Mouse (Mus musculus) T-cell, adult 2 months (primary cell): ENCODE data around the gene Parp16.
"Not testable (repeated sequence)": the region's sequence is repeated elsewhere in the genome, so short reads cannot be mapped to it uniquely, and the experiment has no call there.

Experiments used
- DNase-seq: peaks from one replicate; pipeline ENCODE4 v3.0.0; 2022; ENCODE audit warnings: low spot score

Gene Parp16

DNA sequence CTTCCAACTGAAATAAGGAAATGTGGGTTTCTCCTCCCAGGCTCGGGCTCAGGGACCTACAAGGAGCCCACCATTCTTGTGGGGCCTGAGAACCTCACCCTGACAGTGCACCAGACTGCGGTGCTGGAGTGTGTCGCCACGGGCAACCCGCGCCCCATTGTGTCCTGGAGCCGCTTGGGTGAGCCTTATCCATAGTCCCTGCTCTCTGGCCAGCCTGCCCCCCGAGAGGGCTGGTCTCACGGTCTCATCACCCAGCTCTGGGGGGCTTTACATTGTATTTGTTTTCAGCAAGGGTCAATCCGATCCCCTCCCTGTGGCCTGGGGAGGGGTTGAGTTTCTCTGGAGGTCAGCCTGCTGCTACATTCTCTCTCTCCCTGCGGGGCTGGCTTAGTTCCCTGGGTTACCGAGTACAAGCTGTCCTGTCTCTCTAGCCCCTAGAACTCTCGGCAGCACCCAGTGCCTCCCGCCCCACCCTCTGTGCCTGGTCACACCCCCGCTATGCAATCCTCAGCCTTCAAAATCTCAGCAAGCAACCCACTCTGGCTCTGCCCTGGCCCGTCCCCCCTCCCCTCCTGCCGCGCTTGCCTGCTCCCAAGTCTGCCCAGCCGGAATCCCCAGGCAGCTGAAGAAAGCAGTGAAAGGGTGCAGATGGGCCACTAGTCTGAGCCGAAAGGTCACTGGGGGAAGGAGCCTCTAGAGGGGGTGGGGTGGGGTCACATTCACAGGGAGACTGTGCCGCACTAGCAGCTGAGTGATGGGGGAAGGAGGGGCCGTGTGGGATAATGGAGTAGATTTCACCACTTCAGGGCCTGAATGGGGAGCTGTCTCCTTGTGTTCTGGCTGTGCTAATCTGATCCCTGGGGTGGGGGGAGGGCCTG lies 16.6 kb upstream of the Parp16 start:
- DNase-seq: no peak

DNA sequence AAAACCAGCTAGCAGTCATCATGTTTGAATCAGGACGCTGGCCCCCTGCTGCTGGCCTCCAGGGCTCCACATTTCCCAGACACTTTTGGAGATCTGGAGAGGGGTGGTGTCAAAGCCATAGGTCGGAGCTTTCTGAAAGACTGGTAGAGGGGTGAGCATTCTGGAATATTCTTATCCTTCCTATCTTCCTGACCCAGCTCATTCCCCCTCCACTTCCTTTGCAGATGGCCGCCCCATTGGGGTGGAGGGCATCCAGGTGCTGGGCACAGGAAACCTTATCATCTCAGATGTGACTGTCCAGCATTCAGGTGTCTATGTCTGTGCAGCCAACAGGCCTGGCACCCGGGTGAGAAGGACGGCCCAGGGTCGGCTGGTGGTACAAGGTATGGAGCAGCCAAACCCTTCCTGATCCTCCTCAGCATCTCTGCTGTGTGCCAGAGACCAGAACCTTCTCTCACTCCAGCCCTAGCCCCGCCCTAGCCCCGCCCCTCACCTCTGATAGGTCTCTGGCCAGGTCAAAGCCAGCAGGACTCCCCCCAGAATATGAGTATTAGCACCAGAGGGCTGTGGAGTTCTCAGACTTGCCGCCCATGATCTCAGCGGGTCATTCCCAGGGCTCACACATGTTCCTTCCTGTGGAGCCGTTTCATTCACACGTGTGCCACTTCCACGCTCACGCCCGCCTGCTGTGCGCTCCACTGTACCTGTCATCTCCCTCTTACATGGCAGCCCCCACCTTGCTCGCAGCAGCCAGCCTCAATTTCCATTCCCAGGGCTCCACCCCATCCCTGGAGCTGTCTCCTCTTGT lies 15.1 kb upstream of the Parp16 start:
- no peak for DNase-seq

DNA sequence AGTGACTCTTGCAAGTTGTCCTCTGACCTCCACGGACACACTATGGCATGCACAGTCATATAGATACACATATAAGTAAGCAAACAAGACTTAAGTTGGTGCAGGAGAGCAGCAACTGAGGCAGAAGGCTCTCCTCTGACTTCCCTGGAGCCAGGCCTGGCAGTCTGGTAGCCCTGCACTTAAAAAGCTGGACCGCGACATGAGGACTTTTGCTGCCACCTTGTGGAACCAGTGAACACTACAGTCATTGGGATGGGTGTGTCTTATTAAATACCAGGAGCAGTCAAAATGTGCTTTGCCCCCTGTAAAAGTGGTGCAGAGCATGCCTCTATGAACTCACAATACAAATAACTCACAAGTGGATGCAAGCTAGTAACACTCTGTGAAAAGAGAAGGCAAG lies 6.6 kb upstream of the Parp16 start:
- peak; percentile 72 for DNase-seq

DNA sequence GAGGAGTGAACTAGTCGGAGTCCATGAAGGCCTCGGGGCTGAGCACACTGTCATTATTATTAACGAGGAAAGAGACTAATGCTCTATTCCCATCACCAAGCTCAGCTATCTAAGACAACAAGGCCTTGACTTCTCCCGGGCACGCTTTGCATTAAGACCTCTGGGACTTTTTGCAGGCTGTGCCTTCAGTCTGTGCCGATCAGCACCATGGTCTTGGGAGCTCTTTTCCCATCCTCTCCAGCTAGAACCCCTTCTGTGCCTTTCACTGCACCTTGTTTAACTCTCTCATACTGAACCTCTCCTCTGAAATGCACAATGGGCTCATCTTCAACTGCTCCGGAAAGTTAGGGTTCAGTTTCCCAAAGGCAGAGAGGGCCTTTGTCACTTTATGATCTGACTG lies 4.8 kb upstream of the Parp16 start:
- no peak for DNase-seq

DNA sequence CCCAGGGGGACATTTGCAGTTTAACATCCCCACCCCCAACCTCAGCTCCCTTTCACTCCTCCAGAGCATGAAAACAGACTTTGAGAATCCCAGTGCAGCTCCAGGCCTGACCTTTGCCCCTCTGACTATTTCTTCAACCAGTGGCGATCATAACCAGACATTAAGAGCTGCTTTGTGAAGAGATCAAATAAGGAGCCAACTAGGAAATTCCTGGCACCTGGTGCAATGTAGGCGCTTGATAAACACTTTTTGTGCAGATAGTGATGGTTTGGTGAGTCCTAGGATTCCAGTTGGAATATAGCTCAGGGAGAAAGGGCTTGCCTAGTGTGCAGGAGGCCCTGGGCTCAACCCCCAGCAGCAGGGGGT lies 3.8 kb upstream of the Parp16 start:
- no peak for DNase-seq

DNA sequence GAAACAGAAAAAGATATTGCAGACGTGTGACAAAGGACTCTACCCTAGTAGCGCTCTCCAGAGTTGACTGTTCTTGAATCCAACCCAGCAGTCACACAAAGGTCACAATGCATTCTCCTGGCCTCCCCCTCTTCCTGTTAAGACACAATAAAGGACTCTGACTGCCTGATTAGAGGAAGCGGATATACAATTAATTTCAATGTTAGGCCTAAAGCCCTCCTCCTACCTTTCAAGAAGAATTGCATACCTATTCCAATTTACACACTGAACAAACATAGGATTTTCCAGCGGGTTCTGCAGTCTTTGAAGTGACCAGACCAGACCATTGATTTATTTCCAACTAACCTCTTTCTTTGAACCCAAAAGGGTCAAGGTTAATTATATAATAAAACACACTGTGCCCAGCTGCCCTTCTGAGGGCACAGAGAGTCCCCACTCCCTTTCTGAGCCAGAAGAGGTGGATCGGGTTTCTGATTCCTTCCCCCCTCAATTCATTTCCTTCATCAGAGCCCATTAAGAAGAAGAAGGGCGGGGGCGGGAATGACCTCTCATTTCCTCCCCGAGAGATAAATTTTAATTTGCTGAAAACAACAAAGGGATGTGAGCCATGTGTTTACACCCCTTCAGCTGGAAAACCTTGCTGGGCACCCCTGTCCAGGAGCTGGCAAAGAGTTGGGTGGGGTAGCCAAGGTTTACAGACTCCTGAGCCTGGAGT lies 3.2 kb upstream of the Parp16 start:
- no peak for DNase-seq

DNA sequence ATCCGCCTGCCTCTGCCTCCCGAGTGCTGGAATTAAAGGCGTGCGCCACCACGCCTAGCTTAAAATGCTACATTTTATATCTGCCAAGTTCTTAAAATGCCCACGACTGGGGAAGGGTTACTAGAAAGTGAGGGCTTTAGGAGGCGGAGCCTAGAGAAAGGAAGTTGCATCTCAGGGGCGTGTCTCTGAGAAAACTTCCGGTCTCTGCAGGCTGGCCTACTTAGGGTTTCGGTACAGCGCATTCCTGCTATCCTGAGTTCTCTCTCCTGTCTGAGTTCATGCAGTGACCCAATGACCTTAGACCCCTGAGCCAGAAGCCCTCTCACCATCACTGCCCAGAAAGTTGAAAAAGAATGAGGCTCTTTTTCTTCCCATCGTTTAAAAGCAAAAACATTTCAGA lies 1.9 kb upstream of the Parp16 start:
- peak; percentile 14 for DNase-seq

DNA sequence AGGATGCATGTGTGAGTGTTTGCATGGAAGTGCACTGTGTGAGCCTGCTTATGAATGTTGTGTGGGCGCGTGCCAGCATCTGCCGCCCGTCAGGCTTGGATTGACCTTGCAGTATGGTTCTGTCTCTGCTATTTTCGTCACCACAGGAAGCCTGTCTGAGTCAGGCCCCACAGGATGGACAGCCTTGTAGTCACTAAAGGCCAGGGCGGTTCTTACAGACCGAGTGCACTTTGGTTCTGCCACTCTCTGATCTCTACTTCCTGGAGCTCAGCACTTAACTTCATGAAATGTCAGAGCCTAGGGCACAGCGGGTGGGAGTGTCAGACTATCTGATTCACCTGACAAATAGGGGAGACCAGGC lies 448 bp downstream of the Parp16 start:
- DNase-seq: peak; percentile 43

DNA sequence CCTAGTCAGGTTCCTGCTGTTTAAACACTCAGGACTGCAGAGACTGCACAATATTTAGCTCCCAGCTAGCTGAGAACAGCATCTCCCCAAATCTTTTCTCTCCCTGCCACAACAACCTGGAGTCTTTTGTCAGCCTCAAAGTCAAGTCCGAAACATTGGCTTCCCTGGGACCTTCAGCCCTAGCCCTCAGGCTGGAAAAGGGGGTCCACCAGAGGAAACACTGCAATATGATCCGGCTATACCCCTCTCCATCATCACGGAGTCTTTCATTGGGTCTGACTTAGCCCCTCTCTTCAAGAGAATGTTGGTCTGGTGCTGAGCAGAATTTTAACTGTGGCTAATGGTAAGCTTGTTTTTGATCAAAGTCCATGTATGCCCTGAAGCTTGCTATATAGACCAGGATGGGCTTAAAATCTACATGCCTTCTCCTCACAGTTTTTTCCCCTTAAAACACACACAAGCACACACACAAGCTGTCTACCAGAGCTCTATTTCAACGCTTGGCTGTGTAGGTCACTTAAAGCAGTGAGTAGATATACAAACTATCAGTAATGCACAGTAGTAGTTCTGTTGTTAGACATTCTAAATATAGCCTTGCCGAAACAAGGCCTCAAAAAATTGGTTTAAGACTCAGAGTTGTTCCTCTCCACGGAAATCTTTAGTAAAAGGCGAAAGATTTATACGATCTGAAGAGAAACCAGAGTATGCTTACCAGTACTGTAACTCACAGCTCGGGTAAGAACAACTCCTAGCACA lies 1.0 kb downstream of the Parp16 start:
- no peak for DNase-seq

DNA sequence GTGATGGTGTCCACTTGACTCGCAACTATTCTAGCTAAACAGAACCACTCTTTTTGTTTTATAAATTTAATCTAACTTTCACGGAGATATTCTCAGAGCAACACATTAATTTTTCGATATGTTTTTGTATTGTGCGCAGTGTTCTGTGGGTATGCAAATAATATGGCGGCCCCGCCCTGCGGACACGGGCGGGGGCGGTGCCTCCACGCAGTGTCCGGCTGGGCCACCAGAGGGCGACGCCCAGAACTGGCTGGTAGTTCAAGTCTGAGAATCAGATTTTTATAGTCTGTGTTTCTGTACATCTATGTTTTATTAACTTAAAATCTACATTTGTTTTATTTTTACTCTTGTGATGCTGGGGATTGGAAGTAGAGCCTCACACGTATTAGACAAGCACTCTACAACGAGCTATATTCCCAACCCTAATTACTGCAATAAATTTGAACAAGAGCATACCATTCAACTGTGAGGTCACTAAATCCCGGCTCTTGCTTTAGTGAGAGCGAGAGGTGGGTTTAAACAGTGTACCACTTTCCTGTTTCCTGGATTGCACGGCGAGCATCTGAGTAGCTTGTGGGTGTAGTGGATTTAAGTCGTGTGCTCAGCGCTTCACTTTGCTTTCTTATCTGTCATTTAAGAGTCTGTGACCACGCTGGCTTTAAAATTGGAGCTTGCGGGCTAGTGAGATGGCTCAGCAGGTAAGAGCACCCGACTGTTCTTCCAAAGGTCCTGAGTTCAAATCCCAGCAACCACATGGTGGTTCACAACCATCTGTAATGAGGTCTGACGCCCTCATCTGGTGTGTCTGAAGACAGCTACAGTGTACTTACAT lies 1.8 kb downstream of the Parp16 start:
- DNase-seq: peak; percentile 92

DNA sequence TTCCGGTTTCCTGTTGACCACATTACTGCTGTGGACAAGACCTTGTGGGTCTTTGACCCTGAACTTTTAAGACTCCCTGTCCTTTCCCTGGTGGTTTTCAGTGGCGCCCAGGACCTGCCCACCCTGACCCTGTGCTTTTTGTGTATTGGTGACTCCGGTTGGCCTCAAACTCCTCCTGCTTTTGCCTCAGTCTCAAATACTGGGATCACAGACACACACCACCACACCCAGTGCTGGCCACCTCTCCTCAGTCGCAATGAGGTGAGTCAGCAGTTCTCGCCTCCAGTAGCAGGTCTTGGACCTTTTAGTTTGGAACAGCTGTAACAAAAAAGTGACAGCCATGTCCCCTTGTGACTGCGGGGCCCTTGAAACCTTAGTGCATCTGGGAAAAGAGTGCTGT lies 2.7 kb downstream of the Parp16 start:
- no peak for DNase-seq

DNA sequence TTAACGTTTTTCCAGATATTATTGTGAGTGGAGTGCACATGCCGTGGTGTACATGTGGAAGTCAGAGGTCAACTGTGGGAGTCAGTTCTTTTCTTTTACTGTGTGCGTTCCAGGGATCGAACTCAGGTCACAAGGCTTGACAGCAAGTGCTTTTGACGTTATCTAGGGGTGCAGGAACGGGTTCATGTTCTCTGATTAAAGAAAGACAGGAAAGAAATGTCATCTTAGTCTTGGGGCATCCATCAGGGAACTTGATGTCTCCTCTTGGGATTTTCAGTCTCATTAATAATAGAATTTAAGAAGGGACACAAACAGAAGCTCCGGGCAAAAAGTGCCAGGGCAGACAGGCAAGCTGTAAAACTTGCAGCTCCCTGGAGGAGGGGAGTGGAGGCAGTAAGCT lies 4.6 kb downstream of the Parp16 start:
- no peak for DNase-seq

DNA sequence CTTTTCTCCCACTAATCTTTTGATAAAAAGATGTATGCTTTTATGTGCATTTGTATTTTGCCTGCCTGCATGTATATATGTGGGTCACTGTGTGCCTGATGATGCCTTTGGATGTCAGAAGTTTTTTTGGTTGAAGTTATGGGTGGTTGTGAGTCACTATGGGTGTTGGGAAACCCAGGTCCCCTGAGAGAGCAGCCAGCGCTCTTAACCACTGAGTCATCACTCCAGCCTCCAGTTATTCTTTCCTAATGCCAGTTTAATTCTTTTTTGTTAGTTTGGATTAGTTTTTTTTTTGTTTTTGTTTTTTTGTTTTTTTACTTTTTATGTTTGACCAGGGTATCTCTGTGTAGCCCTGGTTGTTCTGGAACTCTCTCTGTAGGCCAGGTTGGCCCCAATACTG lies 5.5 kb downstream of the Parp16 start:
- no peak for DNase-seq

DNA sequence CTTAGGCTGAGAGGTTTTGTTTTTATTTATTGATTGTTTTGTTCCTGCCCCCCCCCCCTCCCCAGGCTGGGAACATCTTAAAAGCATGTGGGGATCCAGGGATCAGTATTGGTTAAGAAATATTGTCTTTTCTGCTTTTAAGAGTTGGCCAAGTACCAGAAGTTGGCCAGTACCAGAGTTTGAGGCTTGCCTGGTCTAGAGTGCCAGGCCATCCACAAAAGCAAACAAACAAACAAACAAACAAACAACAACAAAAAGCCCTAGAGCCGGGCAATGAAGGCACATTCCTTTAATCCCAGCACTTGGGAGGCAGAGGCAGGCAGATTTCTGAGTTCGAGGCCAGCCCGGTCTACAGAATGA lies 5.8 kb downstream of the Parp16 start:
- no peak for DNase-seq

DNA sequence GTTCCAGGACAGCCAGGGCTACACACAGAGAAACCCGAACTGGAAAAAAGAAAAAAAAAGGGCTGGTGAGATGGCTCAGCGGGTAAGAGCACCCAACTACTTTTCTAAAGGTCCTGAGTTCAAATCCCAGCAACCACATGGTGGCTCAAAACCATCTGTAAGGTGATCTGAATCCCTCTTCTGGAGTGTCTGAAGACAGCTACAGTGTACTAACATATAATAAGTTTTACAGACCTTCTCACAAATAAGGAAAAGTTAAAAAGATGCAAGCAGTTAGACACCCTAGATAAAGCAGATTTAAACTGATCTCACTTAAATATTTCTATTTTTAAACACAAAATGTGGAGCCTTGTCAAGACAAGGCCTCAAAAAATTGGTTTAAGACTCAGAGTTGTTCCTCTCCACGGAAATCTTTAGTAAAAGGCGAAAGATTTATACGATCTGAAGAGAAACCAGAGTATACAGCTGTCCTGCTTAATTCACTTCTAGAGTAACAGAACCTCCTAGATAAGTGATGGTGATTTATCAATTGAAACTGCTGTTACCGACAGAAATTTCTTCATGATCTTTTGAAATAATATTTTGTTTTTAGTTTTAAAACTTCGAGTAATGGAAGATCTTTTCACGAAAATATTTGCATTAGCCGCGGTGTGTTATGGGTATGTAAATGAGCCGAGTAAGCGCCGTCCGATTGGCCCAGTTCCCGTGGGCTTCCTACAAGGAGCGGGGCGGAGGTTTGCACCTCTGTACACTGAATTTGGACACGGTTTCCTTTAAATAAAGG lies 6.4 kb downstream of the Parp16 start:
- peak; percentile 79 for DNase-seq

DNA sequence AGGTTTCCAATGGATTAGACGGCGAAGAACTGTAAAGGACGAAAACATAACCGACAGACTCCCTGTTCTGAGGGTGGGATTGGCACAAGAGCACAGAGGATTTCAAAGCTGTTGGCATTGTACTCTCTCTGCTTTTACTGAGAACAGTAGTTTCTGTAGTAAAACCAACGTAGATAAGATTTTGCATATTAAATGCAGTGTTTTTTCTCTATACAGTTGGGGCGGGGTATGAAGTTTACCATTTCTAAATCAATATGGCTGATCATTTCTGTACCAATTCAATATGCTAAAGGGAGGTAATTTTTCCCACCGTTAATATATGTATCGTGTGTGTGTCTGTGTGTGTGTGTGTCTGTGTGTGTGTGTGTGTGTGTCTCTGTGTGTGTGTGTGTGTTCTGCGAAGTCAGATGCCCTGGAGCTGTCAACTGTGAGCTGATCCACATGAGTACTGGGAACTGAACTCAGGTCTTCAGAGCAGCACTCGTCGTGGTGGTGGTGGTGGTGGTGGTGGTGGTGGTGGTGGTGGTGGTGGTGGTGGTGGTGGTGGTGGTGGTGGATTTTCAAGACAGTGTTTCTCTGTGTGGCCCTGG lies 7.1 kb downstream of the Parp16 start:
- DNase-seq: no peak

DNA sequence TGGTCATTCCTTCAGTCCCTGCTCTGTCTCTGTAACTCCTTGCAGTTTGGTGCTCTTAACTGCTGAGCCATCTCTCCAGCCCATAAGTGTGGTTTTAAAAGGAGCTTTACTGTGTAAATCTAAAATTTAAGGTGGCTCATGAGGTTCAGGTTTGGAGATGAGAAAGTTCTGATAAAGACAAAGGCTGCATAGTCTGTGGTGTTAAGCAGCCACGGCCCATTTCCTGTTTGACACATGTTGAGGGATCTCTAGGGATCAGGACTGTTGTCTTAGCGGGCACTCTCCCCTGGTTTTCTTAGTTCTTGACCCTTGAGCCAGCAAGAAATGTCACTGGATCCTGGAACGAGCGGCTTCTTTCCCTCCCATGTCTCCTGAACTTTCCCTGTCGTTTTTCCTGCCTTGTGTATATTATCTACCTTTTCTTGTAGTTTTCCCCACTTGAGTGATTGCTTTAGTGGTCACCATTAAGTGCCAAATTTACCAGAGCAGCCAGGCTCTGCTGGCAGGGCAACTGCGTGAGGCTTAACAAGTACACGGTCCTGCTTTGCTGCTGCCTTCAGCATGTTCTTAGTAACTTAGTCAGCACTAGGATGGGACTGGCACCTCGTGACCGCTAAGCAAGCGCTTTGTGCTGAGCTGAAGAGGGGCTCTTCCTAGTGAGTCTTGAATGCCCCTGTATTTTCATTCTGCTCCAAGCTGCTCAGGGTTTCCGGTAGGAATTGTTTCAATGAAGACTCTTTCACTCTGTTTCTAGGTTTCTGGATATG lies 10.1 kb downstream of the Parp16 start:
- DNase-seq: no peak

DNA sequence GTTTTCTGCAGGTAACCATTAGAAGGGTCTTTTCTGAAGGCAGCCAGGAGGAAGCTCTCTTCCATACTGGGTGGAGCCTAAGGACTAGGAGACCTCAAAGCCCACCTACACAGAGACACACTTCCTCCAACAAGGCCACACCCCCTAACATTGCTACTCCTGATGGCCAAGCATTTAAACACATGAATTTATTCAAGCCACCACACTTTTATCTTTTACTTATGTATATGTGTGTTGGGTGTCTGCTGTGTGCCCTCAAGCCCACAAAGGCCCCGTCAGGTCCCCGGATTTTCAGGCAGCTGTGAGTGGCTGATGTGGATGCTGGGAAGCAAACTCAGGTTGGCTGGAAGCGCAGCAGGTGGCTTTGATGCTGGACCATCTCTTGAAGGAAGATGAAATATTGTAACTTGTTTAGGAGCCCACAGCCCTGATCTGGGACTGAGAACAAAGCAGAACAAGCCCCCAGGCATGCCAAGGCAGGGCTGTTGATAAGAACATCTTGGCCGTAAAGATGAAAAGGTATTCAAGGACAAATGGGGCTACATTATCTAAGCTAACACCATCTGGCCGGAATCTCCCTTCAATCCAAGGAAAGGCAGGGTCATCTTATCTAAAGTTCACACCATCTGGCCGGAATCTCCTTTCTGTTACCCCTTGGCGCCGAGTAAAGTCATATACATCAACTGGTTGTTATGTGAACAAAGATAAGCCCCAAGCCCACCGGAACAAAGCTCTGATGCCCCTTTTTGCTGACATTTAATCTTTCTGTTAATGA lies 12.1 kb downstream of the Parp16 start:
- not testable (repeated sequence) for DNase-seq
